Mouse (Mus musculus) lung, adult 2 months (tissue): ENCODE measurements at regions not wholly inside any gene's neighbourhood (a gene's known extent, or its start where the extent isn't known, plus 50 kb on each side); places are given as distances from the start of the nearest gene placed in this dataset.

Experiments used
- CTCF ChIP-seq: fragments of 200-500 bp; IDR thresholded peaks from 2 replicates; pipeline ENCODE4 v1.5.1; 2011; ENCODE audit warnings: mild to moderate bottlenecking, low read length, control low read depth; ENCODE audit not compliant: insufficient read depth
- POLR2A ChIP-seq: fragments of 200-500 bp; IDR thresholded peaks from 2 replicates; pipeline ENCODE4 v1.6.1; 2011; ENCODE audit warnings: low read depth, mild to moderate bottlenecking, control low read depth, low read length, borderline replicate concordance; ENCODE audit errors: extremely low read depth

- TF ChIP-seq CTCF, result no peak
- TF ChIP-seq POLR2A, result no peak
These were observed 59.0 kb upstream of the Myl10 start for GRCm38 (mm10) chr5:136633901-136634300.
